In genomic region chr3:83127088-83127725, GRCm38 (mm10) we compare ENCODE assay signal across 7 mouse cellular contexts. TPM values are rescaled to one million over a fixed set of nuclear protein-coding genes. Genes with fewer than 3 reads are reported as not detected.
DNase-seq lines count a peak whose midpoint lies in the region; ATAC-seq and TF ChIP-seq lines count a peak whose summit lies in the region.

No protein-coding gene starts in this region.

- H3K4me2 ChIP-seq in forebrain, embryonic 14.5 days (ENCODE audit: low read length) = peak overlapping the region; percentile 99
- peak overlapping the region; percentile 91 for H3K4me2 ChIP-seq in hindbrain, embryonic 14.5 days (replicated peaks)

- H3K36me3 ChIP-seq in testis, adult 2 months (ENCODE audit: control insufficient read depth, insufficient read depth, low read length) = no peaks in the 10 kb centered on the region
- H3K36me3 ChIP-seq in forebrain, embryonic 14.5 days (ENCODE audit: control insufficient read depth, insufficient read depth, low read length) = no peaks in the 10 kb centered on the region
- H3K36me3 ChIP-seq in hindbrain, embryonic 14.5 days (replicated peaks; ENCODE audit: control insufficient read depth, insufficient read depth) = no peaks in the 10 kb centered on the region

- H3K27ac ChIP-seq in testis, adult 2 months (ENCODE audit: control insufficient read depth, insufficient read depth, low read depth, low read length) = no peak overlapping the region
- no peak overlapping the region for H3K27ac ChIP-seq in forebrain, embryonic 14.5 days (ENCODE audit: low read depth, low read length)
- no peak overlapping the region for H3K27ac ChIP-seq in hindbrain, embryonic 14.5 days

- no peak for DNase-seq in testis, postnatal 14 days (ENCODE audit: low spot score)
- DNase-seq in forebrain, embryonic 14.5 days (ENCODE audit: low spot score) = peak; percentile 46
- DNase-seq in hindbrain, embryonic 14.5 days (ENCODE audit: low spot score) = no peak
- peak; percentile 44 for DNase-seq in mesoderm, embryonic 11.5 days (ENCODE audit: low read depth, low spot score)
- DNase-seq in frontal cortex, adult 2 months (ENCODE audit: extremely low spot score in 1 of 2, low spot score in 1 of 2) = no peak
- DNase-seq in left cerebral cortex, adult 11 months (ENCODE audit: low spot score) = no peak

- TF ChIP-seq CTCF in testis, adult 2 months (IDR thresholded peaks at IDR 0.05; ENCODE audit: control insufficient read depth, insufficient read depth, insufficient replicate concordance, low read depth, low read length) = no peak

- under 1% methylated on average over 37 of the region's 37 CpGs for WGBS in forebrain, embryonic 14.5 days
- WGBS in hindbrain, embryonic 14.5 days = 1% methylated on average over 37 of the region's 37 CpGs

- no peaks in the 10 kb centered on the region for H3K9me3 ChIP-seq in forebrain, embryonic 14.5 days (replicated peaks; ENCODE audit: control insufficient read depth, low read length)
- H3K9me3 ChIP-seq in hindbrain, embryonic 14.5 days (ENCODE audit: control insufficient read depth, low read length) = no peaks in the 10 kb centered on the region

- peak; percentile 78 for ATAC-seq in forebrain, embryonic 14.5 days
- ATAC-seq in hindbrain, embryonic 14.5 days (ENCODE audit: low FRiP score) = peak; percentile 81

- peak overlapping the region; percentile 1; the same call in 1 of the 2 replicates for H3K4me3 ChIP-seq in testis, adult 2 months (ENCODE audit: control insufficient read depth, low read depth, low read length)
- H3K4me3 ChIP-seq in forebrain, embryonic 14.5 days (ENCODE audit: low read depth, low read length) = peak overlapping the region; percentile 48
- peak overlapping the region; percentile 53 for H3K4me3 ChIP-seq in hindbrain, embryonic 14.5 days (replicated peaks; ENCODE audit: low read length)

- H3K27me3 ChIP-seq in testis, adult 2 months (ENCODE audit: control insufficient read depth, insufficient read depth, low read length) = no peaks in the 10 kb centered on the region
- H3K27me3 ChIP-seq in forebrain, embryonic 14.5 days (replicated peaks; ENCODE audit: control insufficient read depth, insufficient read depth, low read length) = peaks cover 56% of the 10 kb centered on the region
- H3K27me3 ChIP-seq in hindbrain, embryonic 14.5 days (ENCODE audit: control insufficient read depth, insufficient read depth, low read length) = peaks cover 26% of the 10 kb centered on the region

- peak overlapping the region; percentile 60 for H3K9ac ChIP-seq in forebrain, embryonic 14.5 days (ENCODE audit: low read length)
- H3K9ac ChIP-seq in hindbrain, embryonic 14.5 days = peak overlapping the region; percentile 55

- no peak for TF ChIP-seq POLR2A in testis, adult 2 months (IDR thresholded peaks at IDR 0.05; ENCODE audit: control insufficient read depth, low read depth, low read length)

- H3K4me1 ChIP-seq in testis, adult 2 months (ENCODE audit: control insufficient read depth, insufficient read depth, low read length) = peaks cover 10% of the 10 kb centered on the region
- H3K4me1 ChIP-seq in forebrain, embryonic 14.5 days (ENCODE audit: control insufficient read depth, insufficient read depth, low read length) = peaks cover 16% of the 10 kb centered on the region
- peaks cover 14% of the 10 kb centered on the region; the same call in 1 of the 2 replicates for H3K4me1 ChIP-seq in hindbrain, embryonic 14.5 days (replicated peaks; ENCODE audit: control insufficient read depth, insufficient read depth, low read length)

RNA-seq across cellular contexts. Expression of gene Dchs2, which starts 0.5 kb away (rescaled TPM):
- polyA plus RNA-seq in testis, adult 2 months (2012; rRNA removed) = 0.01 and 0.02 TPM in 2 replicates
- 0.27 and 0.45 TPM in 2 replicates for polyA plus RNA-seq in forebrain, embryonic 14.5 days (2014; fragmentation: Nextera tagmentation; extraction: Ambion mirVana)
- 2.1 and 2.3 TPM in 2 replicates for polyA plus RNA-seq in hindbrain, embryonic 14.5 days (2014; fragmentation: Nextera tagmentation; extraction: Ambion mirVana)
- polyA plus RNA-seq in frontal cortex, adult 2 months (2012; rRNA removed) = 0.53 and 0.64 TPM in 2 replicates

Comparison
In these comparisons a context has a peak if more than half of its experiments do, and no peak if none do; other contexts are left out.
1. H3K4me3 ChIP-seq: peak in every context shown above with its lines; median percentile 53 in hindbrain, embryonic 14.5 days; 48 in forebrain, embryonic 14.5 days; 1 in testis, adult 2 months.
2. DNase-seq: peak in forebrain, embryonic 14.5 days (single experiment) and mesoderm, embryonic 11.5 days (single experiment); none in testis, postnatal 14 days (single experiment), hindbrain, embryonic 14.5 days (single experiment), frontal cortex, adult 2 months (0 of 2) and left cerebral cortex, adult 11 months (single experiment).